Mouse (Mus musculus): Measurements from ENCODE around the gene Fh1. TPM values are rescaled to one million over a fixed set of nuclear protein-coding genes. Genes with fewer than 3 reads are reported as not detected.

The Fh1 gene
- polyA plus RNA-seq, 1 experiment: 49.6 TPM

GRCm38 (mm10) chr1:175619814-175620431 lies 5.5 kb downstream of the Fh1 start, which contains the start of gene Kmo:
Kmo (plus strand) TSS chr1:175620381.
- DNase-seq (ENCODE audit: low read depth): no peak

- no peak for DNase-seq (ENCODE audit: low read depth)
These were observed 10.4 kb downstream of the Fh1 start for GRCm38 (mm10) chr1:175614992-175615391.

DNA sequence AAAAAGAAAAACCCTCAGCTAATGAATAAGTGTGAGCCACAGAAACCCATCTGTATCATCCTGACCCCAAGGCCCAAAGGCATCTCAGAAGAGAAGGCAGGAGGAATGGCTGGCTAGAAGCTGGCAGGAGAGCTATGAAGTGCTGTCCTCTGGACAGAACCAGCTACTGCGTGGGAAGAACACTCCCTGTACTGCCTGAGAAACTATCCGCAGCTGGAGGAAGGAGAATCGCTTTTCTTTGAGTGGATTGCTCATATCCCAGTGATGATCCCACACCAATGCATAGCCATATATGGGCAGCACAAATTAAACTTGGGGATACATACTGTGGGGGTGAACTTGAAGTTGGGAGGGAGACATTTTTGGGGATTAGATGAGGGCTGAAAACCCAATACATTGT lies 16.7 kb downstream of the Fh1 start:
- no peak for DNase-seq (ENCODE audit: low read depth)

- DNase-seq (ENCODE audit: low read depth): no peak
These were observed 17.4 kb downstream of the Fh1 start for GRCm38 (mm10) chr1:175607838-175608585.

GRCm38 (mm10) chr1:175607308-175607707 lies 18.1 kb downstream of the Fh1 start:
- DNase-seq (ENCODE audit: low read depth): no peak

DNA sequence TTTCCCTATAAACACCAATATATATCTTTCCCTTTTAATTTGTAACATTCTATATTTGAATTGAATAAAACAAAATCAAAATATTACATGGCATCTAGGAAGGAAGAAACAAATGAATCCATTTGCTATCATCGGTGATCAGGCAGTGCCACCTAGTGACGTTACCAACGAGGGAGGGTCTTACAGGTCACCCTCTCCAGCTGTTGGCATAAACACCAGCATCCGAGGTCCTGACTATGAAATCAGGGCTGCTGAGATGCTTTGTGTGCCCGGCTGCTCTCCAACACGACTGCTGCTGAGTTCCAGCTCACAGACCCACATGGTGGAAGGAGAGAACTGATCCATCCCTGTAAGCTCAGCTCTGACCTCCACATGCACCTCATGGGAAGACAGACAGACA lies 22.0 kb downstream of the Fh1 start:
- DNase-seq (ENCODE audit: low read depth): no peak

- DNase-seq (ENCODE audit: low read depth): no peak
These were observed 23.2 kb downstream of the Fh1 start for GRCm38 (mm10) chr1:175602231-175602630.

GRCm38 (mm10) chr1:175592832-175593231 lies 32.6 kb downstream of the Fh1 start:
- DNase-seq (ENCODE audit: low read depth): no peak

DNA sequence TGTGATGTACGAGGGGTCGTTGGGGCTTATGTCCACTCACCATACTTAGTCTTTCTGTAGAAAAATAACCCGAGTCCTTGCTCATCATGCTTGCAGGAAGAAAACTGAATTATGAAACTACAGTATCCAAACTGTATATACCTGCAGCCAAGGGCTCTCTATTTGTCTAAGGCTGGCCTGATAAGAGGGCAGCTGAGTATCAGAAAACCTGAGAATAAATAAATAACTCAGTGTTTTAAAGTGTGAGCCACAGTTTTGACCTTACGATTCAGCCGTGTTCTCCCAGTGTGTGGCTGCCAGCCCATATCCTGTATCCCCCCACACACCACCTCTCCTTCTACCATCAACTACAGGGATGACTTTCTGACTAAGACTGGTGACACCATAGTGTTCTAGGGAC lies 38.8 kb downstream of the Fh1 start:
- no peak for DNase-seq (ENCODE audit: low read depth)

GRCm38 (mm10) chr1:175585267-175585666 lies 40.2 kb downstream of the Fh1 start:
- no peak for DNase-seq (ENCODE audit: low read depth)

GRCm38 (mm10) chr1:175582799-175583198 lies 42.6 kb downstream of the Fh1 start:
- no peak for DNase-seq (ENCODE audit: low read depth)

DNA sequence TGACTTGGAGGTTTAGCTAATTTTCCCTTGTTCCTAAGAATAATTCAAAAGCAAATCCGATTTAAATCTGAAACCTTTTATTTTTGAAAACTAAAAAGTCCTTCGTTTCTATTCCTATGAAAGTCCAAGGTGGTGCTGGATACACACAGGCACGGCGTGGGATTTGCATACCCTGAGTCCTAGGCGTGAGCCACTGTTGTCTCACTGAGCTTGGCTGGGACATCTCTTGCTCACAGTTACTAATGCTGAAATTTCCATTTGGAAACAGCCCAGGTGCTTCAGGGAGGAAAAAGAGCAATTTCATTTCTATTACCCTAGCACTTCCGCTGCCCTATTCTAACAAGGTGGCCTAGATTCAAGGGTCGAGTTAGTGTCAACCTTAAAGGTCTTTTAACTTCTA lies 45.1 kb downstream of the Fh1 start:
- DNase-seq (ENCODE audit: low read depth): no peak

GRCm38 (mm10) chr1:175579598-175580235 lies 45.7 kb downstream of the Fh1 start:
- no peak for DNase-seq (ENCODE audit: low read depth)

DNA sequence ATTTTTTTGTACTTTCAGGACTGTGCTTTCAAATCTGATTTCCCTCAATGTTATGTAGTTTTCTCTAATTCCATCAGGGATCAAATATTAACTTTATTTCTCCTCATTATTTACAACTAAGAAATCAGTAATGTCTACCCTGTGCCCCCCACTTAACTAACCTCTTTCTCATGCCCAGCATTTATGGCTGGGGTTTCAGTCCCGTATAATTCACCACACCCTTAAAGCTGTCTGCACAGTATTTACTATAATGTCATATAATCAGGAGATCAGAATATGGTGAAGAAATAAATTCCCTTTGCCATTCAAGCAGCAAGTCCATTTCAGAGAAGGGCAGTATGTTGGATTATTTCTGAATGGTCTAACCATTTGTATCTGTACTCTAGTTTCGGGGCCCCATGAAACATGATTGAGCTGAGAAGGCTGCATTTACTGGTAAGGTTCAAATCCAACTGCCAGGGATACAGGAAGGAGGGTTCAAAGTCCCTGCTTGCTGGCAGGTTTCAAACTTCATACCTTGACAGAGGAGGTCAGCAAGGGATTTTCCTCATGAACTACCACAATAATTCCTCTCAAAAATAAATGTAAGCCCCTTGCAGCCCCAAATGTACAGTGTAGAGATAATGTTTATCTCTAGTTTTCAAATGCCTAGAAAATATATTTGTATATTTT lies 46.9 kb downstream of the Fh1 start:
- no peak for DNase-seq (ENCODE audit: low read depth)

- DNase-seq (ENCODE audit: low read depth): no peak
These were observed 51.3 kb downstream of the Fh1 start for GRCm38 (mm10) chr1:175574129-175574528.

- DNase-seq (ENCODE audit: low read depth): no peak
These were observed 59.8 kb downstream of the Fh1 start for GRCm38 (mm10) chr1:175565579-175566103.

GRCm38 (mm10) chr1:175564321-175564720 lies 61.1 kb downstream of the Fh1 start:
- no peak for DNase-seq (ENCODE audit: low read depth)

- no peak for DNase-seq (ENCODE audit: low read depth)
These were observed 63.1 kb downstream of the Fh1 start for GRCm38 (mm10) chr1:175562379-175562778.

- no peak for DNase-seq (ENCODE audit: low read depth)
These were observed 63.6 kb downstream of the Fh1 start for GRCm38 (mm10) chr1:175561806-175562205.

- DNase-seq (ENCODE audit: low read depth): no peak
These were observed 70.8 kb downstream of the Fh1 start for GRCm38 (mm10) chr1:175554641-175555040.

DNA sequence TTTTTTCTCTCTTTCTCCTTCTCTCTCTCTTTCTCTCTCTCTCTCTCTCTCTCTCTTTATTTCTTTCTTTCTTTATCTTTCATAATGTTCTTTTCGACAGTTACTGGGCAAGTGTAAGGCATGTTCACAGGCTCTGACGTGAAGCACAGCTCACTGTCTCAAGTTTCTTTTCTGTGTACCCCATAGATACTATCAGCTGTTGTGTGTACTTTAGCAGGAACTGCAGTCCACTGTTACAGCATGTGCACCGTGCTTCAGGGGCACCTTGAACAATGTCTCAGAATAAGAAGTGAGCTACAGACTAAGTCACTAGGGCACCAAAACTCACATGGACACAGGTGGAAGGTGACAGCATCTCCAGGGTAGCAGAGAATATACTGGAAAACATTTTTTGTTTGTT lies 73.0 kb downstream of the Fh1 start:
- no peak for DNase-seq (ENCODE audit: low read depth)

DNA sequence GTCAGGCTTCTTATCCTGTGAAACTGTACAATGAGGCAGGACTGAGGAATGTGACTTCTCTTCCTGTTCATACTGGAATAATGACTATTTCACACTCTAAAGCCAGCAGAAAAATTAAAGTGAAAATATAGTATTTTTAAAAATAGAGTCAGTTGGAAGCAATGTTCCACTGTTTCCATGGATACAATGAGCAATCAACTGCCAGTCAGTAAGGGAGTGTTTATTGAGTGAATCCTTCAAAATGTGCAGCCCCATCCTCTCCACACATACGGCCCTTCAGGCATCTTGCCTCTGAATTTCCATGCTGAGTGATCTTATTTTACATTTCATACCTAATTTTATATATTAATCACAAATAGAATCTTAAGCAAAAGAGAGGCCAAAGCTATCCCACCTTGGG lies 74.8 kb downstream of the Fh1 start:
- no peak for DNase-seq (ENCODE audit: low read depth)
